Mouse (Mus musculus) stomach, embryonic 14.5 days (tissue): ENCODE measurements around the gene Zfr. TPM values are rescaled to one million over a fixed set of nuclear protein-coding genes. Genes with fewer than 3 reads are reported as not detected.

Source experiments
- ATAC-seq: fragments of 200-750 bp; cut with Nextera tagmentation; 2 replicates; pipeline ENCODE4 v1.8.0; 2017; ENCODE audit warnings: low read depth, moderate TSS enrichment; ENCODE audit not compliant: insufficient number of reproducible peaks, insufficient read depth, low FRiP score
- H3K27ac ChIP-seq: fragments of 300-500 bp; sonication (generic); 2 replicates; pipeline ENCODE4 v1.5.1; 2014; ENCODE audit warnings: mild to moderate bottlenecking, low read length, moderate library complexity, mixed read lengths
- H3K27me3 ChIP-seq: fragments of 300-500 bp; sonication (generic); 2 replicates; pipeline ENCODE4 v1.6.1; 2014; ENCODE audit warnings: low read length, control low read depth, mixed read lengths; ENCODE audit not compliant: control insufficient read depth, insufficient read depth
- H3K36me3 ChIP-seq: fragments of 300-500 bp; sonication (generic); 2 replicates; pipeline ENCODE4 v1.6.1; 2014; ENCODE audit warnings: mild to moderate bottlenecking, control low read depth, low read length, moderate library complexity, mixed read lengths; ENCODE audit not compliant: control insufficient read depth, insufficient read depth
- H3K4me1 ChIP-seq: fragments of 300-500 bp; sonication (generic); 2 replicates; pipeline ENCODE4 v1.6.1; 2014; ENCODE audit warnings: low read length, control low read depth, mixed read lengths; ENCODE audit not compliant: control insufficient read depth, insufficient read depth
- H3K4me2 ChIP-seq: fragments of 300-500 bp; sonication (generic); replicated peaks from 2 replicates; pipeline ENCODE4 v1.6.1; 2014; ENCODE audit warnings: low read depth, low read length, control low read depth
- H3K4me3 ChIP-seq: fragments of 300-500 bp; sonication (generic); 2 replicates; pipeline ENCODE4 v1.5.1; 2014; ENCODE audit warnings: low read depth, low read length, control low read depth
- H3K9ac ChIP-seq: fragments of 300-500 bp; sonication (generic); replicated peaks from 2 replicates; pipeline ENCODE4 v1.6.1; 2014; ENCODE audit warnings: low read depth, mild to moderate bottlenecking, control low read depth, low read length, moderate library complexity, mixed read lengths
- H3K9me3 ChIP-seq: fragments of 300-500 bp; sonication (generic); 2 replicates; pipeline ENCODE4 v1.6.1; 2016; ENCODE audit warnings: low read depth, low read length, control low read depth; ENCODE audit not compliant: control insufficient read depth
- WGBS: fragments of 180-500 bp; shearing (Covaris S2); extraction: QIAGEN DNeasy Blood & Tissue Kit; methylation state at CpG from one replicate; pipeline ENCODE4 v1.1.7; 2014; 5-methylcytosine and 5-hydroxymethylcytosine counted together
- microRNA counts: library from miRNA; unstranded; fragments of <30 nt; microRNA quantifications from one replicate; lab custom pipeline; 2016
- microRNA-seq: library from miRNA; unstranded; fragments of <30 nt; microRNA quantifications from one replicate; pipeline ENCODE4, GENCODE M21; 2016
- polyA plus RNA-seq: library from polyadenylated mRNA; unstranded; fragments of >200 nt; fragmentation: Nextera tagmentation; extraction: Ambion mirVana; gene quantifications from 2 replicates; pipeline ENCODE4 v1.2.1, GENCODE M21; 2014

Gene Zfr
- polyA plus RNA-seq, 1 experiment from 2014 or later: 181 TPM

DNA sequence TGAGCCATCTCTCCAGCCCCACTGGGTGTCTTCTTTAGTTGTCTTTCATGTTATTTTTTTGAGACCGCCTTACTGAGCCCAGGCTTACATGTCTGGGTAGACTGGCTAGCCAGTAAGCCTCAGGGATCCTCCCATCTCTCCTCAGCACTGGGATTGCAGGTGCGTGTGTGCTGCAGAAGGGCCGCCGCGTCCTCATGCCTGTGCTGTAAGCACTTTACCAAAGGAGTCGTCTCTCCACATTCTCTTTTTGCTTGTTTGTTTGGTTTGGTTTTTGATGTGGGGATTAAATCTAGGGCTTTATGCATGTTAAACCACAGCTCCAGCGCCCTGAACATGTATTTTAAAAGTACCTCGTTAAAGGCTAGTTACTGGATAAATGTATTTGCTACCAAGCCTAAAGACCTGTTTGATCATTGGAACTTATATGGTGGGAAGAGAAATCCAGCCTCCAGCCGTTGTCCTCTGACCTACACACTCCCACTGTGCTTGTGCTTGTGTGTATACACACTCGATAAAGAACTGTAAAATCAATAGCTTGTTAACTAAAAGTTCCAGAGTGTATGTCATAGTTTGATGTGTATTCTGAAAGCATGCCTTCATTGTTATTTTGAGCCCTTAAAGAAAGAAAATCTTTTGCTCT is 112.1 kb downstream of the Zfr start:
- Histone ChIP-seq H3K27me3 (no peaks in the 10 kb centered on the region), H3K9ac (no peak overlapping the region), H3K9me3 (no peaks in the 10 kb centered on the region), H3K36me3 (peaks cover 11% of the 10 kb centered on the region; the same call in 1 of the 2 replicates), H3K27ac (no peak overlapping the region), H3K4me1 (peaks cover 17% of the 10 kb centered on the region), H3K4me2 (no peak overlapping the region), H3K4me3 (no peak overlapping the region)
- WGBS: 71% methylated on average over 10 of the region's 10 CpGs
- no peak for ATAC-seq

DNA sequence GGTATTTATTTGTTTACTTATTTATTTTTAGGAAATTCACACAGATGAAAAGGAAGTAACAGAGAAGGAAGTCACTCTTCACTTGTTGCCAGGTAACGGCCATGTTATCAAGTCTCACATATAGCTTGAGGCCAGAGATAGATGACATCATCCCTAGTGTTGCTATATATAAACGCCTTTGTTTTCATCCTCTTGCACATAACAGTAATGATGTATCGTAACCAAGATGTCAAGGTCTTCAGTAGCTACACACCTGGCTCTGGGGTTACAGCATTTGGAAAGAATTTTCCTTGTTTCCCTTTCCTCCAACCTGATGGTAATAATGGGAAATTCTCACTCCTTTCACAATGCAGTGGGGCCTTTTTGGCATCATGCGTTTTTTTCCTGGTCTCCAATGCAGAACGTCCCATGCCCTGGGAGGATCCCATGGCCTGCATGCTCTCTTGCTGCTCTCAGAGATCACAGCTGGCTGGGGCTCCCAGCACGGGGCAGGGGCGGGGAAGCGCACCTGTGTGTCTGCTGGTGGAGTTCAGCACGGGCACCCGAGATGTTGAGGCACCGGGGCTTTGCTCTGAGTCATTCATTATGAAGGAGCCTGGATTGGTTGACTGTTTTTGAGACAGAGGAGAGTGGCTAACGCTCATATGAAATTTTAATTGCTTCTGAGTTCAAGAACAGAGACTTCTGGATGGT is 112.8 kb downstream of the Zfr start:
- H3K27ac ChIP-seq: peak overlapping the region; percentile 11; the same call in 1 of the 2 replicates
- no peaks in the 10 kb centered on the region for H3K27me3 ChIP-seq
- H3K4me2 ChIP-seq: no peak overlapping the region
- H3K9me3 ChIP-seq: no peaks in the 10 kb centered on the region
- H3K36me3 ChIP-seq: peaks cover 11% of the 10 kb centered on the region; the same call in 1 of the 2 replicates
- peak; percentile 62; the same call in 1 of the 2 replicates for ATAC-seq
- H3K4me1 ChIP-seq: peaks cover 17% of the 10 kb centered on the region
- WGBS: 36% methylated on average over 12 of the region's 12 CpGs
- H3K9ac ChIP-seq: no peak overlapping the region
- no peak overlapping the region for H3K4me3 ChIP-seq

DNA sequence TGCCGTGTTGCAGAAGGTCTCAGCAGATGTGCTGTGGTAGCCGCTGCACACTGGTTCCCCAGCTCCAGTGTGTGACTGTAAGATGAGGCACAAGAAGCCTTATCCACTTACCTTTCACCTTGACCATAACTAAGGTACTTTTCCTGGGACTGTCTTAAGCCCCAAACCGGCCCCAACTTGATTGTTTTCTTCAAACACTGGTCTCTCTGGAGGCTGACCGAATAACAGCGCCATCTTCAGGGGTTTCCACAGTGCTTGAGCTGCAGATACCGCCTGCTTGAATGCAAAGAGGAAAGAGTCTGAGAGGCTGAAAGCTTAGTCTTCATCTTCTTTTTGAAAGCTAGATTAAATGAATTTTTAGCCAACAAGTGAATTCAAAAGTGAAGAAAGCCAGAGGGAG is 113.8 kb downstream of the Zfr start:
- Histone ChIP-seq H3K9me3 (no peaks in the 10 kb centered on the region), H3K36me3 (peaks cover 15% of the 10 kb centered on the region), H3K27me3 (no peaks in the 10 kb centered on the region), H3K27ac (no peak overlapping the region), H3K4me2 (no peak overlapping the region), H3K4me1 (peaks cover 17% of the 10 kb centered on the region), H3K9ac (no peak overlapping the region), H3K4me3 (no peak overlapping the region)
- WGBS: 77% methylated on average over 6 of the region's 6 CpGs
- no peak for ATAC-seq

DNA sequence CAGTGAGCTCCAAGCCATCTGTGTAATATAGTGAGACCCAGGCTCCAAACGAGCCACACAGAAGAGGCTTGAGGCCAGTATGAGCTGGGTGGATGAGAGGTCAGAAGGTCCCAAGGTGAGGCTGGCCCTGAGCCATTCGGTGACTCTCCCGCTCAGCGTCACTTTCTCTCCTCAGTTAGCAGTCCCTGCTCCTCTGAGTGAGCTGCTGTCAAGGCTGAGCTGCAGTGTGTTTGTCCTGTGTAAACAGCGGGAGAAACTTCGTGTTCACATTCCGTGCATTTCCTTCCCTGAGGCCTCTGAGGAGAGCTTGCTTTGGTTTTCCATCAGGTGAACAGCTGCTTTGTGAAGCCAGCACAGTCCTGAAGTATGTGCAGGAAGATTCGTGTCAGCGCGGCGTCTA is 114.8 kb downstream of the Zfr start:
- ATAC-seq: peak; percentile 83
- H3K27ac ChIP-seq: peak overlapping the region; percentile 63; the same call in 1 of the 2 replicates
- WGBS: 54% methylated on average over 11 of the region's 11 CpGs

DNA sequence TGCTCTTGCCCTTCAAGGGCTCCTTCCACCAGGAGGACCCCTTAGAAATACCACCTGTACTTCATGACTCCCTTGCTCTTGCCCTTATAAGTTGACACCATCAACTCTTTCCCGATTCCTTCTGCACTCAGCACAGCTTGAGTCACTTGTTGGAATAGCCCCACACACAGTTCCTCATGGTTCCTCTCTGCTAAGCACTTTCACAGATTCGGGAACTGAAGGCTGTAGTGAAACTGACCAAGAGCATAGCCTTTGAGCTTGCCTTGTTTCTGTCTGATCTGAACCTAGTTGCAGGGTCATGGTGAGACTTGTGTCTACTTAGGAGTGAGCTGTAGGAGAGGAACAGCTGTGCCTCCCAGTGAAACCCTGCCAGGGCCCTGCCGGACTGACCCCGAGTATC is 115.4 kb downstream of the Zfr start:
- WGBS: 77% methylated on average over 4 of the region's 4 CpGs
- no peaks in the 10 kb centered on the region for H3K27me3 ChIP-seq
- no peak for ATAC-seq
- H3K27ac ChIP-seq: peak overlapping the region; percentile 63; the same call in 1 of the 2 replicates
- peaks cover 15% of the 10 kb centered on the region for H3K36me3 ChIP-seq
- no peak overlapping the region for H3K4me3 ChIP-seq
- no peak overlapping the region for H3K4me2 ChIP-seq
- H3K4me1 ChIP-seq: peaks cover 17% of the 10 kb centered on the region
- H3K9me3 ChIP-seq: no peaks in the 10 kb centered on the region
- H3K9ac ChIP-seq: no peak overlapping the region

More for the DNA sequence above, 114.8 kb downstream of the Zfr start:
- H3K27me3 ChIP-seq: no peaks in the 10 kb centered on the region
- H3K4me3 ChIP-seq: no peak overlapping the region
- H3K4me2 ChIP-seq: 0 out of 2 replicates have a peak overlapping the region, but pooled peaks have one; percentile 7
- H3K36me3 ChIP-seq: peaks cover 15% of the 10 kb centered on the region
- H3K9ac ChIP-seq: no peak overlapping the region
- H3K4me1 ChIP-seq: peaks cover 17% of the 10 kb centered on the region
- no peaks in the 10 kb centered on the region for H3K9me3 ChIP-seq

MicroRNA genes within 50 kb of the gene (microRNA counts, 519-probe panel; counts per million panel counts)
- not detected for microRNA mmu-miR-1898 (lab: Ali Mortazavi, UCI)

Small RNAs within 50 kb of the gene (microRNA-seq; reads per million reads assigned to microRNA genes)
- gene Mir1898: not detected

Other genes starting within 250 kb of the Zfr start
- 5.3 and 5.9 TPM in 2 replicates for gene Npr3, start 210.5 kb upstream of the Zfr start, polyA plus RNA-seq
- 721 and 735 TPM in 2 replicates for gene Sub1, start 120.8 kb upstream of the Zfr start, polyA plus RNA-seq
- 22.0 TPM in 2 replicates for gene Mtmr12, start 87.2 kb downstream of the Zfr start, polyA plus RNA-seq
- gene Golph3, start 203.6 kb downstream of the Zfr start, polyA plus RNA-seq: 101 and 118 TPM in 2 replicates
- 1.2 and 2.1 TPM in 2 replicates for gene 1810049J17Rik, start 204.1 kb downstream of the Zfr start, polyA plus RNA-seq